Mouse (Mus musculus): Measurements from ENCODE around the gene H2afj. TPM values are rescaled to one million over a fixed set of nuclear protein-coding genes. Genes with fewer than 3 reads are reported as not detected.
A peak's percentile ranks its signal among the peaks of the same experiment; 100 is the strongest.

The H2afj gene
- polyA plus RNA-seq (2012; ENCODE audit: insufficient read depth, low replicate concordance): 439 and 1,079 TPM in 2 replicates

- peaks cover 35% of the 10 kb centered on the region for H3K36me3 ChIP-seq (replicated peaks; ENCODE audit: low read length)
- H3K4me3 ChIP-seq (replicated peaks): peak within 1 kb of the TSS; percentile 94
- H3K9me3 ChIP-seq: no peaks in the 10 kb centered on the region
- H3K27me3 ChIP-seq (replicated peaks): no peaks in the 10 kb centered on the region
- TF ChIP-seq GATA1 (IDR thresholded peaks at IDR 0.05; ENCODE audit: borderline replicate concordance, low read length) (no peak), FLI1 (IDR thresholded peaks at IDR 0.05; ENCODE audit: low read length) (no peak)
- H3K4me1 ChIP-seq: peaks cover 66% of the 10 kb centered on the region
Observed at GRCm38 (mm10) chr6:136808014-136808417, at the start of gene H2afj. H2afj (plus strand) TSS chr6:136808244.

DNA sequence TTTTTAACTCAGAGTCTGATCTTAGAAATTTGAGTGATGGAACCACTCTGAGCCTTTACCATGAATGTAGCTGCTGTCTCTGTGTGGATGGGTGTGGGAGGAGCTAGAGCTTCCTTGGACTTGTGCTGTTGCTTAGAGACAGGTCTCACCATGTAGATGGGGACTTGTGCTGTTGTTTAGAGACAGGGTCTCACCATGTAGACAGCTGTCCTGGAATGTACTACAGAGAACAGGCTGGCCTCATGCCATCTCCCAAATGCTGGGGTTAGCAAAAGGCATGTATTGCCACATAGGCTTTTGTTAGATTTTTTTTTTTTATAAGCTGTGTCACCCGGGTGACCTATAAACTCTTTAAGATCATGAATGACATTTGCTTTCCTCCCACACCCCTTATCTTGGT is 44.1 kb upstream of the H2afj start:
- Histone ChIP-seq H3K36me3 (replicated peaks; ENCODE audit: low read length) (no peaks in the 10 kb centered on the region), H3K9me3 (peaks cover 29% of the 10 kb centered on the region), H3K27me3 (replicated peaks) (peaks cover 2% of the 10 kb centered on the region), H3K4me1 (no peaks in the 10 kb centered on the region), H3K4me3 (replicated peaks) (no peak overlapping the region)
- TF ChIP-seq FLI1 (IDR thresholded peaks at IDR 0.05; ENCODE audit: low read length) (no peak), GATA1 (IDR thresholded peaks at IDR 0.05; ENCODE audit: borderline replicate concordance, low read length) (no peak)

- TF ChIP-seq GATA1 (IDR thresholded peaks at IDR 0.05; ENCODE audit: borderline replicate concordance, low read length): no peak
- no peak for TF ChIP-seq FLI1 (IDR thresholded peaks at IDR 0.05; ENCODE audit: low read length)
- peaks cover 15% of the 10 kb centered on the region for H3K9me3 ChIP-seq
- H3K27me3 ChIP-seq (replicated peaks): peaks cover 2% of the 10 kb centered on the region
- H3K4me3 ChIP-seq (replicated peaks): no peak overlapping the region
- no peaks in the 10 kb centered on the region for H3K4me1 ChIP-seq
- H3K36me3 ChIP-seq (replicated peaks; ENCODE audit: low read length): no peaks in the 10 kb centered on the region
Observed at GRCm38 (mm10) chr6:136769143-136769542, 38.9 kb upstream of the H2afj start.

GRCm38 (mm10) chr6:136769859-136770258 is 38.2 kb upstream of the H2afj start:
- no peak overlapping the region for H3K4me3 ChIP-seq (replicated peaks)
- peaks cover 15% of the 10 kb centered on the region for H3K9me3 ChIP-seq
- no peaks in the 10 kb centered on the region for H3K36me3 ChIP-seq (replicated peaks; ENCODE audit: low read length)
- TF ChIP-seq GATA1 (IDR thresholded peaks at IDR 0.05; ENCODE audit: borderline replicate concordance, low read length) (no peak), FLI1 (IDR thresholded peaks at IDR 0.05; ENCODE audit: low read length) (no peak)
- H3K4me1 ChIP-seq: no peaks in the 10 kb centered on the region
- peaks cover 2% of the 10 kb centered on the region for H3K27me3 ChIP-seq (replicated peaks)

GRCm38 (mm10) chr6:136776392-136776791 is 31.7 kb upstream of the H2afj start:
- Histone ChIP-seq H3K36me3 (replicated peaks; ENCODE audit: low read length) (no peaks in the 10 kb centered on the region), H3K9me3 (no peaks in the 10 kb centered on the region; the same call in 1 of the 2 replicates), H3K4me3 (replicated peaks) (no peak overlapping the region), H3K4me1 (peaks cover 4% of the 10 kb centered on the region; the same call in 1 of the 2 replicates), H3K27me3 (replicated peaks) (peaks cover 2% of the 10 kb centered on the region)
- TF ChIP-seq FLI1 (IDR thresholded peaks at IDR 0.05; ENCODE audit: low read length): no peak
- TF ChIP-seq GATA1 (IDR thresholded peaks at IDR 0.05; ENCODE audit: borderline replicate concordance, low read length): no peak

GRCm38 (mm10) chr6:136781377-136781986 is 26.6 kb upstream of the H2afj start, which contains the start of gene Gucy2c:
Gucy2c (minus strand) TSS chr6:136781765.
- no peaks in the 10 kb centered on the region for H3K36me3 ChIP-seq (replicated peaks; ENCODE audit: low read length)
- H3K9me3 ChIP-seq: no peaks in the 10 kb centered on the region; the same call in 1 of the 2 replicates
- no peak within 1 kb of the TSS for H3K4me3 ChIP-seq (replicated peaks)
- H3K4me1 ChIP-seq: no peaks in the 10 kb centered on the region
- no peak for TF ChIP-seq FLI1 (IDR thresholded peaks at IDR 0.05; ENCODE audit: low read length)
- TF ChIP-seq GATA1 (IDR thresholded peaks at IDR 0.05; ENCODE audit: borderline replicate concordance, low read length): no peak
- H3K27me3 ChIP-seq (replicated peaks): peaks cover 4% of the 10 kb centered on the region

GRCm38 (mm10) chr6:136782146-136782545 is 25.9 kb upstream of the H2afj start:
- no peak overlapping the region for H3K4me3 ChIP-seq (replicated peaks)
- TF ChIP-seq GATA1 (IDR thresholded peaks at IDR 0.05; ENCODE audit: borderline replicate concordance, low read length) (no peak), FLI1 (IDR thresholded peaks at IDR 0.05; ENCODE audit: low read length) (no peak)
- H3K4me1 ChIP-seq: no peaks in the 10 kb centered on the region
- H3K36me3 ChIP-seq (replicated peaks; ENCODE audit: low read length): no peaks in the 10 kb centered on the region
- H3K27me3 ChIP-seq (replicated peaks): peaks cover 4% of the 10 kb centered on the region
- H3K9me3 ChIP-seq: peaks cover 3% of the 10 kb centered on the region

- no peaks in the 10 kb centered on the region for H3K4me1 ChIP-seq
- no peak for TF ChIP-seq GATA1 (IDR thresholded peaks at IDR 0.05; ENCODE audit: borderline replicate concordance, low read length)
- TF ChIP-seq FLI1 (IDR thresholded peaks at IDR 0.05; ENCODE audit: low read length): no peak
Observed at GRCm38 (mm10) chr6:136782761-136783160, 25.3 kb upstream of the H2afj start.

DNA sequence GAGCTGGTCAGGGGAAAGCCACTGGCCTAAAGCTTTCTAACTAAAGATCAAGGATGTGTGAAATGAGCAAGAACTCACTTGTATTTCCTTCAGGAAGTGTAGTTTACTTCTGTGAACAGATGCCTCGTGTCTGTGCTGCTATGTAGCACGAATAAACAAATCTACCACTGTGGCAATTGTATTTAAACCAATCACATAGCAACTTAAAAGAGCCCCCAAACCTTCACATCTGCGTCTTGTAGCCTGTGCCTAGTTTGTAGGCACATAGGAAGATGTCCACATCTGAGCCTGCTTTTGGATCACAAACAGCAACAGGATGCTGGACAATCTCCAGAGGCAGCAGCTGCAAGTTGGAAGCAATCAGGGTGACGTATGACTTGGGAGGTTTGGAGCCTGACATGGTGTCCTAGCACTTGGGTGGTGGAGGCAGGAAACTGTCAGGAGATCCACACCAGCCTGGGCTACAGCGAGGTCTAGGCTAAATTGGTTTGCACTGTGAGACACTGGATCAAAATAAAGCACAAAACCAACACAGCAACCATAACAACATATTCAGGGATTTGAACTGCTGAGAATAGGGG is 18.6 kb upstream of the H2afj start:
- TF ChIP-seq FLI1 (IDR thresholded peaks at IDR 0.05; ENCODE audit: low read length) (no peak), GATA1 (IDR thresholded peaks at IDR 0.05; ENCODE audit: borderline replicate concordance, low read length) (no peak)
- H3K4me3 ChIP-seq (replicated peaks): no peak overlapping the region

More at GRCm38 (mm10) chr6:136782761-136783160, 25.3 kb upstream of the H2afj start:
- Histone ChIP-seq H3K36me3 (replicated peaks; ENCODE audit: low read length) (no peaks in the 10 kb centered on the region), H3K9me3 (peaks cover 3% of the 10 kb centered on the region), H3K27me3 (replicated peaks) (peaks cover 4% of the 10 kb centered on the region), H3K4me3 (replicated peaks) (no peak overlapping the region)

More for the DNA sequence above, 18.6 kb upstream of the H2afj start:
- Histone ChIP-seq H3K4me1 (peaks cover 8% of the 10 kb centered on the region), H3K36me3 (replicated peaks; ENCODE audit: low read length) (no peaks in the 10 kb centered on the region), H3K27me3 (replicated peaks) (peaks cover 4% of the 10 kb centered on the region), H3K9me3 (peaks cover 3% of the 10 kb centered on the region)
